Mouse (Mus musculus) T-helper 2 cell (primary cell): Measurements from ENCODE around the gene Stx1a.

Source experiments
- in situ Hi-C: fragments of 300-600 bp; cut with MboI, MseI; formaldehyde crosslinking; loops from one replicate; pipeline ENCODE4 v1.15.1; 2025; ENCODE audit warnings: high pct_unique_total_duplicates

The Stx1a gene

GRCm38 (mm10) chr5:135080539-135080938, 57.3 kb downstream of the Stx1a start:
- in situ Hi-C loops = no loop called here

DNA sequence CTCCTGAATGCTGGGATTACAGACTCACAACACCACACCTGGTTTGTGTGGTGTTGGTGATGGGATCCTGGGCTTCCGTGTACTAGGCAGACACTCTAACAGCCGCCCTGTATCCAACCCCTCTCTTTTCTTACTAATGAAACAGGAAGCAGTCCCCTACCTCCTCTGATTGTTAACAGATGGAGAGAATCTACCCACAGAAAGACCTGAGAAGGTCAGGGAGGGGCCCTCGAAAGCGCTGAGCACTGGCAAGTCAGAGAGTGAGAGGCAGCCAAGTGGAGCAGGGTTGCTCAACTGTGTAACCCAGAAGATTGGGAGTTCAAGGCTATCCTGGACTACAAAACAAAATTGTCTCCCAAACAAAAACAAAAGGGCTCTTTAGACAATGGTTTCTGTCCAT, 63.6 kb downstream of the Stx1a start:
- in situ Hi-C loops = no loop called here

DNA sequence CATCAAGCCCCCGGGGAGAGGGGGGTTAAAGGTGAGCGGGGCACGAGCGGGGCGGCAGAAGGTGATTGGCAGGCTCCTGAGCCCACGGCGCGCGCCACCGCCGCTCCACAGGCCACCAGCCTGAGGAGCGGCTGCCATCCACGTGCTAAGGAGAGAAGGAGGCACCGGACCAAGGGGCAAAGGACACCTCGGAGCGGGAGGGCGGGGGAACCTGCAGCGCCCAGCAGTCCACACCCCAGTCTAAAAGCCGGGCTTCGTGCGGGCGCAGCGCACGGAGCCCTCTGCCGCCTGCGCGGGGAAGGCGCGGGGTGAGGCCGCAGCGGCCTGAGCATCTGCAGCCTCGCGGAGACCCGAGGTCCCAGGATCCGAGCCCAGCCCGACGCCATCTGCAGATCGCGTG, 66.4 kb downstream of the Stx1a start, which contains the start of gene Mlxipl:
Mlxipl (plus strand) TSS at position 238 of the 400 bp plus-strand sequence.
- in situ Hi-C loops = no loop called here
